Mouse (Mus musculus) heart, postnatal 0 days (tissue): ENCODE results near the gene Yod1. TPM values are rescaled to one million over a fixed set of nuclear protein-coding genes. Genes with fewer than 3 reads are reported as not detected.

ENCODE experiments used
- ATAC-seq: fragments of 200-750 bp; cut with Nextera tagmentation; 2 replicates; pipeline ENCODE4 v1.8.0; 2017; ENCODE audit warnings: low read depth, moderate number of reproducible peaks, moderate library complexity; ENCODE audit not compliant: insufficient read depth
- DNase-seq: peaks from one replicate; pipeline ENCODE4 v3.0.0-alpha.2; 2016; ENCODE audit warnings: low spot score
- H3K27ac ChIP-seq: fragments of 300-500 bp; sonication (generic); 2 replicates; pipeline ENCODE4 v1.5.1; 2014; ENCODE audit warnings: low read depth, mild to moderate bottlenecking
- H3K27me3 ChIP-seq: fragments of 300-500 bp; sonication (generic); 2 replicates; pipeline ENCODE4 v1.6.1; 2014; ENCODE audit warnings: low read length, mixed read lengths; ENCODE audit not compliant: control insufficient read depth, insufficient read depth
- H3K36me3 ChIP-seq: fragments of 300-500 bp; sonication (generic); replicated peaks from 2 replicates; pipeline ENCODE4 v1.6.1; 2014; ENCODE audit warnings: low read length, mixed read lengths; ENCODE audit not compliant: control insufficient read depth, insufficient read depth
- H3K4me1 ChIP-seq: fragments of 300-500 bp; sonication (generic); 2 replicates; pipeline ENCODE4 v1.6.1; 2014; ENCODE audit warnings: antibody characterized with exemption; ENCODE audit not compliant: control insufficient read depth, insufficient read depth
- H3K4me2 ChIP-seq: fragments of 300-500 bp; sonication (generic); 2 replicates; pipeline ENCODE4 v1.6.1; 2014; ENCODE audit warnings: low read depth, mild to moderate bottlenecking, low read length, moderate library complexity
- H3K4me3 ChIP-seq: fragments of 300-500 bp; sonication (generic); 2 replicates; pipeline ENCODE4 v1.5.1; 2014; ENCODE audit warnings: low read depth, low read length
- H3K9ac ChIP-seq: fragments of 300-500 bp; sonication (generic); replicated peaks from 2 replicates; pipeline ENCODE4 v1.6.1; 2014; ENCODE audit warnings: low read depth, low read length, mixed read lengths
- H3K9me3 ChIP-seq: fragments of 300-500 bp; sonication (generic); replicated peaks from 2 replicates; pipeline ENCODE4 v1.6.1; 2016; ENCODE audit warnings: low read length; ENCODE audit not compliant: control insufficient read depth
- CTCF ChIP-seq: IDR thresholded peaks from 2 replicates; pipeline ENCODE4 v1.5.1; 2016; ENCODE audit warnings: antibody characterized with exemption, control low read depth, low read depth
- EP300 ChIP-seq: IDR thresholded peaks from 2 replicates; pipeline ENCODE4 v1.6.1; 2016; ENCODE audit warnings: antibody characterized with exemption, low read depth
- WGBS: fragments of 180-500 bp; shearing (Covaris S2); extraction: QIAGEN DNeasy Blood & Tissue Kit; methylation state at CpG from one replicate; pipeline ENCODE4 v1.1.7; 2014; 5-methylcytosine and 5-hydroxymethylcytosine counted together
- polyA plus RNA-seq: library from polyadenylated mRNA; unstranded; fragments of >200 nt; fragmentation: Nextera tagmentation; extraction: Ambion mirVana; gene quantifications from 2 replicates; pipeline ENCODE4 v1.2.1, GENCODE M21; 2015
- total RNA-seq: library from RNA; depleted of rRNA; stranded (reverse); fragments of >200 nt; gene quantifications from 2 replicates; pipeline ENCODE4 v1.2.3, GENCODE M21; 2014; ENCODE audit warnings: low replicate concordance

Yod1 gene
- total and polyA plus RNA-seq, 2 experiments from 2014 or later: 4.9 to 6.4 TPM

DNA sequence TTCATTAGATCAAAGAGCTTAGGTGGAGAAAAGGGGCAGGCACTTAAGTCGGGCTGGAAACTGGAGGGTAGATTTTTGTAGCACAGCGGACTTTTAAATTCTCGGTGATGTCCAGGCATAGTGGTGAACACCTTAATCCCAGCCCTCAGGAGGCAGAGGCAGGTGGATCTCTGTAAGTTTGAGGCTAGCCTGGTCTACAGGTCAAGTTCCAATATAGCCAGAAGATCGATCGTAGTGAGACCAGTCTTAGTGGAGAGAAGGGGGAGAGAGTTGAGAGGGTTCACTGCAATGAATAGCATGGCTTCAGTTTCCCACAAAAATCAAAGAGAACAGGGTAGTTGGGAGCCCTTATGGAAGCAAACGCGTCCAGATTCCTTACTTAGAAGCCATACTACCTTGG lies 20.8 kb downstream of the Yod1 start:
- Histone ChIP-seq H3K36me3 (no peaks in the 10 kb centered on the region), H3K27ac (no peak overlapping the region), H3K9ac (no peak overlapping the region), H3K4me1 (peaks cover 18% of the 10 kb centered on the region), H3K4me2 (no peak overlapping the region), H3K9me3 (no peaks in the 10 kb centered on the region), H3K27me3 (no peaks in the 10 kb centered on the region), H3K4me3 (no peak overlapping the region)
- no peak for TF ChIP-seq CTCF
- TF ChIP-seq EP300: no peak
- 85% methylated on average over 7 of the region's 7 CpGs for WGBS
- no peak for ATAC-seq
- no peak for DNase-seq

DNA sequence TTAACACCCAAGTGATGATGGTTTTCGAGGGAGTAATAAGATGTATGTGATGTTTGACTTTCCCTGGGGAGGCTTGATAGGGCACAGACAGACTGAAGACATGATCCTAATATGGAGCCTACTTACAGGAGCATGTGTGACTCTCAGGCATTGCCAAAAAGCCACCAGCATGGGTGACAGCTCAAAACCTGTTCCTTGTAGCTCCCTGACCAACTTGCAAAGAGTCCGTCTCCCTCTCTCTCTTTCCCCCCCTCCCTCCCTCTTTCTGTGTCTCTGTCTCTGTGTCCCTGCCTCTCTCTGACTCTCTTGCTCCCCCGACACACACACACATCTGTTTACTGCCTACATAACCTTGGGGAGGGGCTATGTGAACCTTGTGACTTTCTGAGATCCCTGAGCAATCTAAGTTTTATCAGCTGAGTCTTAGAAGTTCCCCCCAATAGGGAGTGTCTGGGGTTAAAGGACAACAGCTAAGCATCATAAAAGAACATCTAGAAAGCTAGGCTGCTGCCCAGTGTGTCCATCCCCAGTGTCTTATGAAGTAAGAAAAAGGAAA lies 21.5 kb downstream of the Yod1 start:
- H3K4me3 ChIP-seq: no peak overlapping the region
- DNase-seq (no peak), ATAC-seq (no peak)
- no peaks in the 10 kb centered on the region for H3K36me3 ChIP-seq
- H3K4me1 ChIP-seq: peaks cover 18% of the 10 kb centered on the region
- no peaks in the 10 kb centered on the region for H3K27me3 ChIP-seq
- no peak overlapping the region for H3K9ac ChIP-seq
- no peaks in the 10 kb centered on the region for H3K9me3 ChIP-seq
- no peak overlapping the region for H3K4me2 ChIP-seq
- TF ChIP-seq EP300 (no peak), CTCF (no peak)
- whole genome bisulfite sequencing: 81% methylated on average over 3 of the region's 3 CpGs
- H3K27ac ChIP-seq: no peak overlapping the region

DNA sequence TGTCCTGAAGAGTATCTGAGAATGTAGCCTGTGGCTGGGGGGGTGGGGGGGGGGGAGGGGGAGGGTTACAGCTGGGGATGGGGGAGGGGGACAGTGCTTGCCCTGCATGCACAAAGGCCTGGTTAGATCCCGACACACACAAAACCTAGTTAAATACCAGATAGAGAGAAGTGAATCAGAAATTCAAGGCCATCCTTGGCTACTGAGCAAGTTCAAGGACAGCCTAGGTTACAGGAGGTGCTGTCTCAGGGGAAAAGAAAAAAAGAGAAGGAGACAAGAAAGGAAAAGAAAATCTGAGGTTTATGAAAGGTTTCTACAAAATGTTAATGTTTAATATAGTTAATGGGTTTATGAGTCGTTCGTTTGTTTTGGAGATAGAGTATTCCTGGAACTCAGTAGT lies 22.5 kb downstream of the Yod1 start:
- no peak for TF ChIP-seq EP300
- no peak for TF ChIP-seq CTCF

DNA sequence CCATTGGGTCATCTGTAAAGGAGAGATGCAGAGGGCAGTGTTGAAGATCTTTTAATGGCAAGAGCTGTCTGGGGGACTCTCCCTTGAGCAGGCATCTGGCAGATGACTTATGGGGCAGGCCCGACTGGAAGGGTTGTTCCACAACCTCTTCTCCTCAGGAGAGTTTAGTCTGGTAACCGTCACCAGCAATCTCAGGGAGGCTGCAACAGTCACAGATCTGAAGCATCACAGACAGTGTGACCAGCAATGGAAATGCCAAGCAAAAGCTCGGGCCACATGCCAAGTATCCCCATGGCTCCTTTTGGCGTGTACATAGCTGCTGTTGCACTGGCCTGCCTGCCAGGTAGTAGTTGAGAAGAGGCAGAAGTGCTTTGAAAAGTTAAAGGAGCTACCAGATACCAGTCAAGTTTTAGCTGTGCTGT lies 23.1 kb downstream of the Yod1 start:
- Histone ChIP-seq H3K27me3 (no peaks in the 10 kb centered on the region), H3K4me3 (no peak overlapping the region), H3K36me3 (no peaks in the 10 kb centered on the region), H3K27ac (no peak overlapping the region), H3K9ac (no peak overlapping the region), H3K4me2 (no peak overlapping the region), H3K9me3 (no peaks in the 10 kb centered on the region), H3K4me1 (peaks cover 18% of the 10 kb centered on the region)
- TF ChIP-seq CTCF (no peak), EP300 (no peak)
- 29% methylated on average over 4 of the region's 4 CpGs for WGBS
- no peak for DNase-seq
- ATAC-seq: 0 out of 2 replicates have a peak, but pooled peaks have one; percentile 36

More for the DNA sequence above, 22.5 kb downstream of the Yod1 start:
- Histone ChIP-seq H3K27me3 (no peaks in the 10 kb centered on the region), H3K4me1 (peaks cover 18% of the 10 kb centered on the region), H3K4me2 (no peak overlapping the region), H3K27ac (no peak overlapping the region), H3K9ac (no peak overlapping the region), H3K4me3 (no peak overlapping the region), H3K36me3 (no peaks in the 10 kb centered on the region), H3K9me3 (no peaks in the 10 kb centered on the region)
- ATAC-seq: no peak
- DNase-seq: no peak
- 74% methylated on average over 3 of the region's 3 CpGs for WGBS

DNA sequence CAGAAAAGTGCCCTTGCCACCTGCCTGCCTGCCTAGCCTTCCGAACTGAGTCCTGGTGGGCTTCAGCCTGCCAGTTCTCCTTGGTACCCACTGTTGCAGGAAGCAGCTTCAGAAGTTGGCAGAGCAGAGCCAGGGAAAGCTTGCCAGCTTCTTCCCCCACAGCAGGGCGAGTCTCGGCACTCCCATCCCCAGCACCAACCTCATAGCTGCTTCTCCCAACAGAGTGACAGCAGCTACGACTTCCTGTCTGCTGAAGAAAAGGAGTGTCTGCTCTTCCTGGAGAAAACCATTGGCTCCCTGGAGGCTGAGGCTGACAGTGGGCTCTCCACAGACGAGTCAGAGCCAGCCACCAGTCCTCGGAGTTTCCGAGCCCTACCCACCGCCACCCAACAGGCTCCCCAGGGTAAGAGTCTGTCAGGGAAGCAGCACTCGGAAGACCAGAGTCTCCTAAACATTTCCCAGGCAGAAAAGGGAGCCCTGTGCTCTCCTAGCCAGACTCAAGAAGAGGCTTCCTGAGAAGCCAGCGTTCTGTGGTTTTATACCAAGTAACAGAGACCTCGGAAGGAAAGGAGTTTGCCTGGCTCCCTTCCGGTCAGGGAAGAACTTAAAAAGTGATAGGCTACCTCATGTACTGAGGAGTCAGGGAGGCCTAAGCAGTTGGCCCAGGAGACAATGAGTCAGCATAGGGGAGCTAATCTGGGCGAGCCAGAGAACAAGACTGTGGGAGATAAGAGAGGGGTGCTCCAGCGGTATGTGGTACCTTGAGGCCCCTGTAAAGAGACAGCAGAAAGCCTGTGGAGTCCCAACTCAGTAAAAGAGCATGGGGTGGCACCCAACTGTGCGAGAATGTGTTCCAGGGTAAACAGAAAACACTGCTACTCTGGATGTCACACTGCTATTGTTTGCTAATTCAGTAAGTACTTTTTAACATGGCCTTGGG lies 23.9 kb downstream of the Yod1 start:
- peak; percentile 10 for DNase-seq
- TF ChIP-seq CTCF (no peak), EP300 (no peak)
- Histone ChIP-seq H3K4me3 (no peak overlapping the region), H3K9me3 (no peaks in the 10 kb centered on the region), H3K4me1 (peaks cover 18% of the 10 kb centered on the region), H3K9ac (no peak overlapping the region), H3K4me2 (no peak overlapping the region; the same call in 1 of the 2 replicates), H3K27me3 (no peaks in the 10 kb centered on the region), H3K27ac (peak overlapping the region; percentile 56), H3K36me3 (no peaks in the 10 kb centered on the region)
- WGBS: 31% methylated on average over 15 of the region's 15 CpGs
- ATAC-seq: peak; percentile 58
